Mouse (Mus musculus) liver, adult 2 months (tissue): ENCODE results near the gene Uhrf1. TPM values are rescaled to one million over a fixed set of nuclear protein-coding genes. Genes with fewer than 3 reads are reported as not detected.
A peak's percentile ranks its signal among the peaks of the same experiment; 100 is the strongest.

Experiments used
- DNase-seq: peaks from one replicate; pipeline ENCODE4 v3.0.0-alpha.2; 2011; ENCODE audit warnings: low read depth, low spot score; ENCODE audit errors: extremely low read depth
- H3K27ac ChIP-seq: fragments of 200-500 bp; replicated peaks from 2 replicates; pipeline ENCODE4 v1.5.1; 2012; ENCODE audit warnings: low read depth, mild to moderate bottlenecking, control low read depth, inconsistent platforms, low read length; ENCODE audit not compliant: insufficient read depth
- H3K27me3 ChIP-seq: fragments of 200-500 bp; 2 replicates; pipeline ENCODE4 v1.6.1; 2012; ENCODE audit warnings: mild to moderate bottlenecking, moderate library complexity, low read length, inconsistent platforms; ENCODE audit not compliant: control insufficient read depth, insufficient read depth
- H3K36me3 ChIP-seq: fragments of 200-500 bp; 2 replicates; pipeline ENCODE4 v1.6.1; 2012; ENCODE audit warnings: low read length, inconsistent platforms; ENCODE audit not compliant: control insufficient read depth, insufficient read depth
- H3K4me1 ChIP-seq: fragments of 200-500 bp; 2 replicates; pipeline ENCODE4 v1.6.1; 2011; ENCODE audit warnings: low read length; ENCODE audit not compliant: control insufficient read depth, insufficient read depth
- H3K4me3 ChIP-seq: fragments of 200-500 bp; 2 replicates; pipeline ENCODE4 v1.5.1; 2011; ENCODE audit warnings: low read depth, mild to moderate bottlenecking, control low read depth, low read length, moderate library complexity; ENCODE audit not compliant: insufficient read depth
- H3K79me2 ChIP-seq: fragments of 200-500 bp; 2 replicates; pipeline ENCODE4 v1.6.1; 2012; ENCODE audit warnings: inconsistent platforms, mild to moderate bottlenecking, low read length, moderate library complexity; ENCODE audit not compliant: control insufficient read depth, insufficient read depth
- H3K9ac ChIP-seq: fragments of 200-500 bp; 2 replicates; pipeline ENCODE4 v1.6.1; 2012; ENCODE audit warnings: low read depth, mild to moderate bottlenecking, control low read depth, inconsistent platforms, low read length
- CTCF ChIP-seq: fragments of 200-500 bp; IDR thresholded peaks from 2 replicates; pipeline ENCODE4 v1.5.1; 2011; ENCODE audit warnings: low read depth, low read length, control low read depth
- POLR2A ChIP-seq: fragments of 200-500 bp; IDR thresholded peaks from 2 replicates; pipeline ENCODE4 v1.6.1; 2011; ENCODE audit warnings: low read length, control low read depth; ENCODE audit not compliant: insufficient read depth; ENCODE audit errors: extremely low read depth
- WGBS: fragments of 180-500 bp; shearing (Covaris S2); methylation state at CpG from one replicate; pipeline ENCODE4 v1.1.7; 2018; 5-methylcytosine and 5-hydroxymethylcytosine counted together
- polyA plus RNA-seq: library from polyadenylated mRNA; depleted of rRNA; stranded (reverse); fragments of >200 nt; gene quantifications from 2 replicates; pipeline ENCODE4 v1.2.3, GENCODE M21; 2012
- total RNA-seq: library from RNA; depleted of rRNA; stranded (reverse); fragments of >200 nt; gene quantifications from 2 replicates; pipeline ENCODE4 v1.2.3, GENCODE M21; 2014

The Uhrf1 gene
- total and polyA plus RNA-seq, 2 experiments: 0.22 to 0.92 TPM

DNA sequence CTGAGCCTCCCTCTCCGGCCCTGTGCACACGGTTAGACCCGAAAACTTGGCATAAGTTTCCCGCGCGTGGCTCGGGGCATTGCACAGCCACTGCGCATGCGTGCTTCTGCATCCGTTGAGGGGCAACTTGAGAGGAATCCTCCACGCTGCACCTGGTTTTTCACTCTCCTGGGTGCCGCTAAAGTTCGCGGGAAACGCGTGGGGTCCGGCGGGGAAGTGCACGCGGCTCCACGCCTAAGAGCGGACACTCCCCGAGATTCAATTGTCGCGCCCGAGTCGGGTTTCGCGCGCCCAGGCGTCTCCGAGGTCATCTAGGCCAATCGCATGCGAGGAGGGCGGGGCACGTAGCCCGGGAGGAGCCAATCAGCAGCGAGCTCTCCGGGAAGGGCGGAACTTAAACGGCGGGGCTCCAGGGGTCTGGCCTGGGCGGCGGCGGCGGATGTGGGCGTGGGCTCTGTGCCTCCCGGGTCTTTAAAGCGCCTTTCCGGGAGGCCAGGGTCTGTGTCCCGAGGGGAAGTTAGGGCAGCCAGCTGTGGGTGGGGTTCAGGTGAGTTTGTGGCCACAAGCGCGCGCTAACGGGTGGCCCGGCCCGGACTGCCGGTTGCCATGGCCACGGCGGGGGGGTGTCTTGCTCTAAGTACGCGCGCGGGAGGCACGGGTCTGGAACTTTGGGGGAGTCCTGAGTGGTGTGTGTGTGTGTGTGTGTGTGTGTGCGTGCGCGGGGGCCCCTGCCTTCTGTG is 896 bp downstream of the Uhrf1 start:
- under 1% methylated on average over 68 of the region's 68 CpGs for WGBS

DNA sequence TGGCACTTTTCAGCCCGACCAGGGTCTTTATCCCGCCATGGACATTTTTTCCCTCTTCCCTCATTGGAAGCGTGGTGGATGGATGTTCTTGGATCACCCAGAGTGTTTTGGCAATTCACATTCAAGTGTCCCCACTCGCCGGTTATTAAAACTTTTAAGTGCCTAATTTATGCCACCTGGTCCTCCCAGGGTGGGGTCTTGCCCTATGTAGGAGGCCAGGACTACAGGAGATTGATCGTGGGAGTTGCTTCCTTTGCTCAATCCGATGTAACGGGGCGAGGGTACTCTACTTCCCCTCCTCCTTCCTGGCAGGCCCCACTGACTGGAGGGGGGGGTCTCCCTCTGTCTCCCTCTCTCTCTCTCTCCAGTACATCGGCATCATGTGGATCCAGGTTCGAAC is 1.6 kb downstream of the Uhrf1 start:
- peak overlapping the region; percentile 56; the same call in 1 of the 2 replicates for H3K4me3 ChIP-seq
- no peaks in the 10 kb centered on the region for H3K79me2 ChIP-seq
- no peak for DNase-seq
- TF ChIP-seq CTCF (no peak), POLR2A (no peak)
- no peak overlapping the region for H3K27ac ChIP-seq
- no peak overlapping the region for H3K9ac ChIP-seq
- H3K36me3 ChIP-seq: no peaks in the 10 kb centered on the region
- H3K4me1 ChIP-seq: 0 out of 2 replicates have a peak, but pooled peaks cover 6% of the 10 kb centered on the region
- H3K27me3 ChIP-seq: no peaks in the 10 kb centered on the region
- WGBS: 42% methylated on average over 11 of the region's 11 CpGs

More for the DNA sequence above, 896 bp downstream of the Uhrf1 start:
- no peaks in the 10 kb centered on the region for H3K79me2 ChIP-seq
- H3K36me3 ChIP-seq: no peaks in the 10 kb centered on the region
- no peak overlapping the region for H3K27ac ChIP-seq
- H3K4me1 ChIP-seq: 0 out of 2 replicates have a peak, but pooled peaks cover 6% of the 10 kb centered on the region
- H3K9ac ChIP-seq: peak overlapping the region; percentile 48
- TF ChIP-seq CTCF: no peak
- no peaks in the 10 kb centered on the region for H3K27me3 ChIP-seq
- peak overlapping the region; percentile 56 for H3K4me3 ChIP-seq
- DNase-seq: peak; percentile 66

DNA sequence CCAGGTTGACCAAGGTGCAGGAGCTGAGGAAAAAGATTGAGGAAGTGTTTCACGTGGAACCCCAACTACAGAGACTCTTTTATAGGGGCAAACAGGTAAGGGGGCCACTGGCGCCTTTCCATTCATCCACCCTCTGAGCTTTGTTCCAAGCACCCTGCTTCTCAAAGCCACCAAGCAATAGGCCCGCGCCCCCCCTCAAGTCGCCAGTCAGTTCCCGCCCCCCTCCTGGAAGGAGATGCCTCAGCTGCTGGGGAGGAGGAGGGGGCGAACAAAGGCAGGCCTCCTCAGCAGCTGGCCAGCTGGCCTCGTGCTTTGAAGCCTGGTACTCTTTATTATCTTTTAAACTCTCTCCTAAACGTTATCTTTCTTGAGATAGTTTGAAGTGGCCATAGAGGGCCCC is 2.0 kb downstream of the Uhrf1 start:
- no peak for DNase-seq
- no peak overlapping the region for H3K4me3 ChIP-seq
- no peak overlapping the region for H3K27ac ChIP-seq
- no peaks in the 10 kb centered on the region for H3K27me3 ChIP-seq
- WGBS: 73% methylated on average over 9 of the region's 9 CpGs
- no peaks in the 10 kb centered on the region for H3K79me2 ChIP-seq
- no peaks in the 10 kb centered on the region for H3K36me3 ChIP-seq
- TF ChIP-seq CTCF (no peak), POLR2A (no peak)
- H3K4me1 ChIP-seq: 0 out of 2 replicates have a peak, but pooled peaks cover 6% of the 10 kb centered on the region
- no peak overlapping the region for H3K9ac ChIP-seq

DNA sequence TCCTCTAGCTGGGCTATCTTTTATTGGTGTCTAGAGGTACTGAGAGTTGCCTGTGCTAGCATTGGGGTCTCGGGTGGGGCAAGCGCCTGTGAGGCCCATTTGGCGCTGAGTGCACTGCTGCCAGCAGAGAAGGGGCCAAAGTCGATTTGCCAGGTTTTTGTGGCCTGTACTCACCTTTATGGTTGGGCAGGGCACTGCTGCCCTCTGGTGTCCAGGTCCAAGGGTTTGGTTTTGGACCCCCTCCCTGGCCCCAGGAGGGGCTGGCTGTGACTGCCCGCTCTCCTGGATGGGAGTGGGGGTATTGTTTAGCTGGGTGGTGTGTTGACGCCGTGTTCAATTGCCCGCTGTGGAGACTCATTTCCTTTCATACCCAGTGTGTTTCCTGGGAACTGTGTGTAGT is 2.7 kb downstream of the Uhrf1 start:
- H3K4me1 ChIP-seq: 0 out of 2 replicates have a peak, but pooled peaks cover 6% of the 10 kb centered on the region
- TF ChIP-seq CTCF (peak; percentile 69), POLR2A (no peak)
- H3K27ac ChIP-seq: no peak overlapping the region
- no peaks in the 10 kb centered on the region for H3K27me3 ChIP-seq
- H3K79me2 ChIP-seq: no peaks in the 10 kb centered on the region
- DNase-seq: no peak
- H3K4me3 ChIP-seq: no peak overlapping the region
- no peaks in the 10 kb centered on the region for H3K36me3 ChIP-seq
- WGBS: 62% methylated on average over 8 of the region's 8 CpGs
- no peak overlapping the region for H3K9ac ChIP-seq

DNA sequence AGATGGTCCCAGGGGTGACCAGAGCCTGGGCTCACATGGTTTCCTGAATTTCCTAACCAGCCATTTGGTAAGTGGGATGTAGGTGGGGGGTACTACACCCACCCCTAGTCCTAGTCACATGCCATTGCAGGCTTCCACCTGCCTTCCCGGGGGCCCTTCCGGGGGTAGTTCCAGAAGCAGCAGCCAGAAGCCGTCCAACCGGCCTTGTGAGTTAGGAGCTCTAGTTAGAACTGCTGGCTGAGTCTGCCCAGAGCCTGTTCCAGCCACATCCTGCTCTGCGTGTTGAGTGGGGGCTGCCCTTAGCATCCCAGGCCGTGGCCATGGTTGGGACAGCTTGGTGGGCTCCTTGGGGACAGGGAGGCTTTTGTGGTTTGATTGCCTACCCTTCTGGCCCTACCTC is 5.0 kb downstream of the Uhrf1 start:
- Histone ChIP-seq H3K79me2 (no peaks in the 10 kb centered on the region), H3K27me3 (no peaks in the 10 kb centered on the region), H3K27ac (no peak overlapping the region), H3K4me3 (no peak overlapping the region), H3K4me1 (0 out of 2 replicates have a peak, but pooled peaks cover 6% of the 10 kb centered on the region), H3K36me3 (no peaks in the 10 kb centered on the region), H3K9ac (no peak overlapping the region)
- no peak for TF ChIP-seq CTCF
- TF ChIP-seq POLR2A: no peak
- no peak for DNase-seq
- 96% methylated on average over 6 of the region's 6 CpGs for WGBS

DNA sequence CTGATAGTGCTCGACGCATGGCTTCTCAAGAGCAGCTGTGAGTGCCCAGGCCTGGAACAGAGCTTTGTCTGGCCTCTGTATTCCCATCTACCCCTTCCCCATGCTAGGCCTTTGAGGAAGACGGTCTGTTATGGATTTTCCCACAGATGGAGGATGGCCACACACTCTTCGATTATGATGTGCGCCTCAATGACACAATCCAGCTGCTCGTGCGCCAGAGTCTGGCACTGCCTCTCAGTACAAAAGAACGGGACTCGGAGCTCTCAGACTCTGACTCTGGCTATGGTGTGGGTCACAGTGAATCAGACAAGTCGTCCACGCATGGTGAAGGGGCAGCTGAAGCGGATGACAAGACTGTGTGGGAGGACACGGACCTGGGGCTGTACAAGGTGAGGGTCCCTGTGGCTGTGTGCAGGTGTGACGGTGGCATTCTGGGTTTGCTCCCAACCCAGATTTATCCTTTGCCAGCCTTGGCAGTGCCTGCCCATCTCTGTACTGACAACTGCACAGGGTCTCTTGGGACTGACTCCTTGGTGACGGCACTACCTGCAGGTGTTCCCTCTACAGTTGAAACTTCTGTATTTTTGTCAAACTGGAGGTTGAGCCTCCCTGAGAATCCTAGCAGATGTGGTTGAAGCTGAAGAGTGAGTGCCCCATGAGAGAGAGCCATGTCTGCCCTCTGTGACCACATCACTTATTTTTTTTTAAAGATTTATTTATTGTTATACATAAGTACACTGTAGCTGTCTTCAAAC is 6.2 kb downstream of the Uhrf1 start:
- H3K27me3 ChIP-seq: no peaks in the 10 kb centered on the region
- no peak for DNase-seq
- H3K36me3 ChIP-seq: no peaks in the 10 kb centered on the region
- 0 out of 2 replicates have a peak, but pooled peaks cover 3% of the 10 kb centered on the region for H3K4me1 ChIP-seq
- no peak overlapping the region for H3K9ac ChIP-seq
- H3K4me3 ChIP-seq: no peak overlapping the region
- 94% methylated on average over 15 of the region's 15 CpGs for WGBS
- TF ChIP-seq CTCF: no peak
- TF ChIP-seq POLR2A: no peak
- H3K79me2 ChIP-seq: no peaks in the 10 kb centered on the region
- H3K27ac ChIP-seq: no peak overlapping the region
